Mouse (Mus musculus) thymus, adult 2 months (tissue): ENCODE data around the gene Hps1.

ENCODE experiments used
- CTCF ChIP-seq: fragments of 200-500 bp; IDR thresholded peaks from 2 replicates; pipeline ENCODE4 v1.5.1; 2012; ENCODE audit warnings: mild to moderate bottlenecking, control low read depth, low read length, moderate library complexity, borderline replicate concordance; ENCODE audit not compliant: control insufficient read depth, poor library complexity, insufficient read depth; ENCODE audit errors: extremely low read depth
- POLR2A ChIP-seq: fragments of 200-500 bp; IDR thresholded peaks from 2 replicates; pipeline ENCODE4 v1.6.1; 2012; ENCODE audit warnings: mild to moderate bottlenecking, low read length, control low read depth, moderate library complexity; ENCODE audit not compliant: control insufficient read depth, poor library complexity, insufficient read depth; ENCODE audit errors: extremely low read depth

DNA sequence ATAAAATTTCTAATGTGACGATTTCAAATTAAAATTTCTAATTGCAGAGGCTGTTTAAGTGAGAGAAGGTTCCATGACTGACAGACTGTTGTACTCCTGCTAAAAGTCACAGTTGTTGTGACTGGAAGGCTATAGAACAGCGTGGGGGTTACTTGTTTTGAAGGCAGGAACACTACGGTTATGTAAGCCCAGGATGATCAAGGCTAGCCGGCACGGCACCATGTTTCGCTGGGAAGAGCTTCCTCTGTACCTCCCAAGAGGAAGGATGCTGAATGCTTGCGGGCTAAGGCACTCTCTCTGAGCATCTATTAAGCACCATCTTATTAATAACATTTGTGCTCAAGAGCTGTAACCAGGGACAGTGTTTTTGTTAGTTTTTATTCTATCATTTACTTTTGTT lies 63.3 kb downstream of the Hps1 start:
- TF ChIP-seq CTCF (no peak), POLR2A (no peak)
